Mouse (Mus musculus) lung, adult 18-20 months (tissue): Measurements from ENCODE around the gene Ddb1.

Experiments
- DNase-seq, 2 experiments: peaks; one replicate each; pipeline ENCODE4 v3.0.0; 2022; ENCODE audit warnings: mixed read lengths in 2 of 2

Ddb1 gene

GRCm38 (mm10) chr19:10591659-10592377 lies 13.3 kb upstream of the Ddb1 start:
- DNase-seq = no peak

GRCm38 (mm10) chr19:10598188-10598587 lies 6.9 kb upstream of the Ddb1 start:
- DNase-seq = no peak

- no peak for DNase-seq
Measured at GRCm38 (mm10) chr19:10599648-10600047, 5.5 kb upstream of the Ddb1 start.

- DNase-seq = no peak
Measured at GRCm38 (mm10) chr19:10602247-10602769, 2.8 kb upstream of the Ddb1 start.

- DNase-seq = peak; percentile 85 to 87
Measured at GRCm38 (mm10) chr19:10602787-10603186, 2.3 kb upstream of the Ddb1 start.

GRCm38 (mm10) chr19:10603660-10604523 lies 1.2 kb upstream of the Ddb1 start:
- DNase-seq = no peak

GRCm38 (mm10) chr19:10604534-10604933 lies 593 bp upstream of the Ddb1 start:
- no peak for DNase-seq

- DNase-seq = peak in 1 of 2 experiments; percentile 17
Measured at GRCm38 (mm10) chr19:10605901-10606622, 935 bp downstream of the Ddb1 start.

- DNase-seq = no peak
Measured at GRCm38 (mm10) chr19:10608573-10609240, 3.6 kb downstream of the Ddb1 start.

- DNase-seq = peak; percentile 10 to 18
Measured at GRCm38 (mm10) chr19:10634106-10634871, 29.2 kb downstream of the Ddb1 start, which contains the start of gene Vwce. Gene Vwce, plus strand, starts transcription at chr19:10634213.

- peak in 1 of 2 experiments; percentile 31 for DNase-seq
Measured at GRCm38 (mm10) chr19:10634872-10635318, 29.8 kb downstream of the Ddb1 start.

GRCm38 (mm10) chr19:10637840-10638239 lies 32.7 kb downstream of the Ddb1 start:
- no peak for DNase-seq

GRCm38 (mm10) chr19:10640080-10640479 lies 35.0 kb downstream of the Ddb1 start:
- no peak for DNase-seq

- no peak for DNase-seq
Measured at GRCm38 (mm10) chr19:10640589-10641378, 35.7 kb downstream of the Ddb1 start.

- no peak for DNase-seq
Measured at GRCm38 (mm10) chr19:10645616-10646015, 40.5 kb downstream of the Ddb1 start.

GRCm38 (mm10) chr19:10648156-10648555 lies 43.0 kb downstream of the Ddb1 start:
- DNase-seq = no peak

GRCm38 (mm10) chr19:10656058-10656457 lies 50.9 kb downstream of the Ddb1 start:
- DNase-seq = no peak

- no peak for DNase-seq
Measured at GRCm38 (mm10) chr19:10657742-10658141, 52.6 kb downstream of the Ddb1 start.

GRCm38 (mm10) chr19:10658406-10658805 lies 53.3 kb downstream of the Ddb1 start:
- DNase-seq = no peak

- no peak for DNase-seq
Measured at GRCm38 (mm10) chr19:10661373-10661772, 56.2 kb downstream of the Ddb1 start.

- no peak for DNase-seq
Measured at GRCm38 (mm10) chr19:10661919-10662318, 56.8 kb downstream of the Ddb1 start.
